Mouse (Mus musculus): ENCODE results near the gene Rnf169.
"Not testable (repeated sequence)": the region's sequence is repeated elsewhere in the genome, so short reads cannot be mapped to it uniquely, and the experiment has no call there.

Rnf169 gene

GRCm38 (mm10) chr7:99979546-99980131, 609 bp downstream of the Rnf169 start:
- in situ Hi-C loops (cut with MseI, MboI), result no loop called here

GRCm38 (mm10) chr7:99979081-99979480, 1.2 kb downstream of the Rnf169 start:
- in situ Hi-C loops (cut with MseI, MboI), result no loop called here

- in situ Hi-C loops (cut with MseI, MboI), result no loop called here
These were observed 2.2 kb downstream of the Rnf169 start for GRCm38 (mm10) chr7:99978041-99978440.

GRCm38 (mm10) chr7:99975819-99976575, 4.3 kb downstream of the Rnf169 start:
- in situ Hi-C loops (cut with MseI, MboI), result no loop called here

- in situ Hi-C loops (cut with MseI, MboI), result no loop called here
These were observed 5.9 kb downstream of the Rnf169 start for GRCm38 (mm10) chr7:99974208-99974970.

GRCm38 (mm10) chr7:99972912-99973311, 7.3 kb downstream of the Rnf169 start:
- in situ Hi-C loops (cut with MseI, MboI), result not testable (repeated sequence)

GRCm38 (mm10) chr7:99971926-99972325, 8.3 kb downstream of the Rnf169 start:
- in situ Hi-C loops (cut with MseI, MboI), result no loop called here

GRCm38 (mm10) chr7:99969151-99969550, 11.1 kb downstream of the Rnf169 start:
- in situ Hi-C loops (cut with MseI, MboI), result no loop called here

GRCm38 (mm10) chr7:99966011-99966721, 14.1 kb downstream of the Rnf169 start:
- in situ Hi-C loops (cut with MseI, MboI), result no loop called here

GRCm38 (mm10) chr7:99965020-99965841, 15.0 kb downstream of the Rnf169 start:
- in situ Hi-C loops (cut with MseI, MboI), result no loop called here

GRCm38 (mm10) chr7:99963237-99963860, 16.9 kb downstream of the Rnf169 start:
- in situ Hi-C loops (cut with MseI, MboI), result no loop called here

- in situ Hi-C loops (cut with MseI, MboI), result no loop called here
These were observed 17.6 kb downstream of the Rnf169 start for GRCm38 (mm10) chr7:99962536-99963236.

- in situ Hi-C loops (cut with MseI, MboI), result no loop called here
These were observed 18.7 kb downstream of the Rnf169 start for GRCm38 (mm10) chr7:99961518-99961917.

- in situ Hi-C loops (cut with MseI, MboI), result not testable (repeated sequence)
These were observed 19.7 kb downstream of the Rnf169 start for GRCm38 (mm10) chr7:99960571-99960970.

GRCm38 (mm10) chr7:99957226-99957965, 22.9 kb downstream of the Rnf169 start:
- in situ Hi-C loops (cut with MseI, MboI), result no loop called here

- in situ Hi-C loops (cut with MseI, MboI), result no loop called here
These were observed 24.2 kb downstream of the Rnf169 start for GRCm38 (mm10) chr7:99956095-99956494.

GRCm38 (mm10) chr7:99954212-99954611, 26.0 kb downstream of the Rnf169 start:
- in situ Hi-C loops (cut with MseI, MboI), result no loop called here

GRCm38 (mm10) chr7:99953442-99954098, 26.7 kb downstream of the Rnf169 start:
- in situ Hi-C loops (cut with MseI, MboI), result no loop called here

- in situ Hi-C loops (cut with MseI, MboI), result no loop called here
These were observed 32.9 kb downstream of the Rnf169 start for GRCm38 (mm10) chr7:99947329-99947728.

Data from mouse trophoblast stem cell (cell line).